Mouse (Mus musculus): Measurements from ENCODE around the gene Phb2.

The Phb2 gene

DNA sequence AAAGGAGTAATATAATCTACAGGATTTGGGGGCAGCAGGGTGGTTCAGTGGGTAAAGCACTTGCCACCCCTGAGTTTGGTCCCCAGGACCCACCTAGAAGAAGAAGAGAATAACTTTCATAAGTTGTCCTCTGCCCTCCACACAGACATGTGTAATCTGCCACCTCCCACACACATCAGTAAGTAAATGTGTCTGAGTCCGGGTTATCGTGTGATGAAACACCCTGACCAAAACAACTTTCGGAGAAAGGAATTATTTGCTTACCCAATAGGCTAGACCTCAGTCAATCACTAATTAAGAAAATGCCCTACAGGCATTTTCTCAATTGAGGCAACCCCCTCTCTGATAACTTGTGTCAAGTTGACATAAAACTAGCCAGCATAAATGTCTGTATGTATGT, 21.6 kb upstream of the Phb2 start:
- DNase-seq (ENCODE audit: low spot score), result no peak

DNA sequence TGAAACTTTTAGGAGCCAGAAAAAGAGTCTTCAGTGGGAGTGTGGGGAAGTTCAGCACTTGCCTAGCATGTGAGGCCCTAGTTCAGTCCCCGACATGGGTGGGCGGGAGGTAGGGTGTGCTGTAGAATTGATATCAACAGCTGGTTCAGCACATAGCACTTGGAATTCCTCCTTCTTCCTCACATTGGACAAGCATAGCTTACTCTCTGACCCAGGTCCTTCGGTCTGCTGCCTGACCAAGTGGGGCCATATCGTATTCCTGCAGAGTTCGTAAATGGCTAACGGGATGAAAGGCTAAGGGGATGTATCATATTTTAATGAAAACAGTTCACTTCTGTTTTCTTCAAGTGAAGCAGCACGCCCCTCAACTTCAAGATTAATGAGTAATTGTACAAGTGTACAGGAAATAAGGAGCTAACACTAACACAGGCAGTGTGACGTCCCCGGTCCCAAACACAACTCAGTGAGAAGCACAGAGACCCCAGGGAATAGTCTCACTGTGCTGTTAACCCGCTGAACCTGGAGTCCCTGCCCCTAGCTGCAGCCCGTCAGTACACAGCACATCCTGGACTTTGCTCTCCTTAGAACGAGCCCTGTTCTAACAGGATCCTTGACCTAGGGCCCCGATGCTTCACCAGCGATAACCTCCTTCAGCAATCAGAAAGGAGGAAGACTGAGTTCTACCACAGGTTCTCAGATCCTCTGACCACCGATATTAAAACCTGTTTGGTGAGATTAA, 18.7 kb upstream of the Phb2 start:
- DNase-seq (ENCODE audit: low spot score), result no peak

DNA sequence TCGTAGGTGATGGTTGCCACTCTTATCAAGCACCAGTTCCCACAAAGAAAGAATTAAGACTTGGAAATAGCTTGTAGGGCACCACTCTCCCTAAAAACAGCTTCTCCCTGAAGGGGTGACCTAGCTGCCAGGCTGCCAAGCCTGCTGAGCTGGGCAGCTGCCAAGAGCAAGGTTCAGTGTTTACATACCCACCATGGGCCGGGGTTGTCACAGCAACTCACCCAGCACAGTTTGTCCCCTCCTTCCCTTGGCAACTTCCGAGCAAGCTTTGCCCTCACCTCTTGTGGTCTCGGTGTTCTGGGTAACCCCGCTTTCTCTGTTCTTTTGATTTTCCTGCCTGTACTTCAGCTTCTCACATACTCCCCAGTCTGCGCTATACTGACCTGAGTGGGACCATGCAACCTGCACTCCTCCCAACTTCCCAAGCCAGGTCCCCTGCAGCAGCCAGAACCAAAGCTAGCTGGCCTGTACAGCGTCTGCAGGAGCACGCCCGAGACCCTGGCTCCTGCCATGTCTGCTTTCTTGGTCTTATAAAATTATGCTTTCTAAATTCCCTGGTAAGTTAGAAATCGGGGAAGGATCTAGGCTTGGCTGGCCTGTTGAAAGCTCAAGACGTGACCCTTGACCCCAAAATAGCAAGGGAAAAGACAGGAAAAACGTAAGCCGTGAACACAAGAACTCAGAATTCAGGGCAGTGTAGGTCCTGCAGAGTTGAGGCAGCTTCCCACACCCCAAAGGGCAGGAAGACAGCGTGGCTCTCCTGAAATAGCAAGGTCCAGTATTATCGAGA, 17.8 kb upstream of the Phb2 start:
- peak; percentile 76 for DNase-seq (ENCODE audit: low spot score)

DNA sequence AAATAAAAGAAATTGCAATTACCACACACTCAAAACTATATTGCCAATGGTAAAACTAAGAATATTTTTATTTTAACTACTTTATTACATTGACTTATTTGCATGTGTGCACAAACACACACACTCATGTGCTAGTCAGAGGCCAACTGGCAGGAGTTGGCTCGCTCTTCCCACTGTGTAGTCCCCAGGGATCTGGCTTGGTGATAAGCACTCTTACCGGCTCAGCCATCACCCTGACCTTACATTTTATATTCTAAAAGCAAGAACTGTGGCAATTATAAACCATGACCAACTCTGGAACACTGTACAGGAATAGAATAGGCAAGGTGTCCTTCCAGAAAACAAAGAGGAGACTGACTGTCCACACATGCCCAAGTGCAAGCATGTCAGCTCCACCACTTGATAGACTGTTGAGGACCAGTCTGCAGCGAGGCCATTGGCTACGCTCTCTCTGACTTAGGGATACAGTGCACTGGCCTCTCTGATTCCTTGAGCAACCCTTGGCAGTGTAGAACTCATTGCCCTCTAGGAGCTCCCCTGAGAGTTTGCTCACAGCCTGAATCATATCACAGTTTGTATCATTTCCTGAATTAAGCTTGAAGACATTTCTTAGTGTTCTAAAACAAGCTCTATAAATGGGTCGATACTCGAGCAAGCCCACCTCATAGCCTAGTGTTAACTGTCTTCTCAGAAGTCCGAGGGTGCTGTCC, 15.5 kb upstream of the Phb2 start:
- DNase-seq (ENCODE audit: low spot score), result no peak

DNA sequence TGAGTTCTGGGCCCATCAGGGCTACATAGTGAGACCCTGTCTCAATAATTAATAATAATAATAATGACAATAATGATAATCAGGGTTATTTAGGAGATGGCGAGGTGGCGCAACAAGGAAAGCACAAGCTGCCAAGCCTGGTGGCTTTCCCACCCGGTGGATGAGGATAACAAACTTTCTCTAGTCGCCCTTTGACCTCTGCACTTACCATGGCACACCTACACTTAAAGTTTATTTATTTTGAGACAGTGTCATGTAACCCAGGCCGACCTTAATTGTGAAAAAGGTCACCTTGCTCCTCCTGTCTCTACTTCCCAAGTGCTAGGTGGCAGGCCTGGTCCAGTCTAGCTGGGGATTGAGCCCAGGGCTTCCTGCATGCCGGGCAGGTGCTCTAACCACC, 13.4 kb upstream of the Phb2 start:
- no peak for DNase-seq (ENCODE audit: low spot score)

DNA sequence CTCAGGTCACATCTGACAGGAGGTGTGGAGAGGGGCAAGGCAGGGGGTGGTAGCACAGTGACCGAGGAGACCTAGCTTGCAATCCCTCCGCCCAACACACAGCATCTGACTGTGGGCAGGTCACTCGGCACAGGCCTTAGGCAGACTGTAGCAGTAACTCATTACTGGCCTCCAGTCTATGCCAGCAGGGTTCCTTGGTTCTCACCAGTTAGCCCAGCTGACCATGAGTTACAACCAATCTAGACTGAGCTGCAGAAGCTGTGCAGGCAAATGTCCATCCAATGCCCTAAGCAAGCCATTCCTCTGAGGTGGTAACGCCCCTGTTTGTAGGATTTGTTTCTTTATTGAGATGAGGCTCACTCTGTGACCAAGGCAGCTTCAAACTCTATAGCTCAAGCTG, 12.8 kb upstream of the Phb2 start:
- no peak for DNase-seq (ENCODE audit: low spot score)

DNA sequence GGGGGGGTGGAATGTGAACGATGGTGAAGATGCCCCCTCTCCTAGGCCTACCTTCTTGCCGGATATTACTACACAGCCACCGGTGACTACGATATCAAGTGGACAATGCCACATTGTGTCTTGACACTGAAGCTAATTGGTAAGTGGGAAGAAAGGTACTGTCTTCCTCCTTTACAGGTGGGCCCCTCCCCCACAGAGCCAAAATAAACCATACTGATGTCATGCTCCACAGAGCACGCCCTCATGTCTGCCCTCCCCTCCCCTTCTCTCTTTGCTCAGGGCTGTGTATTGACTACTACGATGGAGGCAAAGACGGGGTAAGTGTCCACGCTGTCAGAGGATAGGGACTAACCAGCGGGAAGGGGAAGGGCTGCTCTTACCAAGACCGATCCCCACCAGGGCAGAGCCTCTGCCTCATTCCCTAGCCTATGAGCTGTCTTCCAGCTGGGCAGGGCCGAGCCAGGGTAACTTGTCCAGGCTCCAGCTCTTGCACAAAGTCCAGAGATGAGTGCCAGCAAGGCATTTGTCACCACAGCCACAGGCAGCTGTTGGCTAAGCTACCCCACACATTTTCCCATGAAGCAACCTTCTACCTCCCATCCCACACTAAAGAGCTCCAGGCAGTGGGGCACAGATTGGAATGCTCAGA, 12.1 kb upstream of the Phb2 start:
- peak; percentile 41 for DNase-seq (ENCODE audit: low spot score)

DNA sequence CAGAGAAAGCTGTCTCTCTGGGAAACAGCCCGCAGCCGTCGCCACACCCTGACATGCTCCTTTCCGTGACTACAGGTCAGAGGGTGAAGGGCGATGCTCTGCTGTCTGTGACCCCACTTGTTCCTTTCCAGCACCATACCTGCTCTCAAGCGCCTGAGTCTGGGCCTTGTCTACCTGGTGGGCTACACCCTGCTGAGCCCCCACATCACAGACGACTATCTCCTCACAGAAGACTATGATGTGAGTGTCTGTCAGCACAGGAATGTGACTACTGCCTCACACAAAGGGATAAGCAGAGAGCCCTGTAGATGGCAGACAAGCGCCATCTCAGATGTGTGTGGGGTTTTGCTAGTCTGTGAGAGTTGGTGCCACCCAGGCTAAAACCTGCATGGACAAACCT, 10.8 kb upstream of the Phb2 start:
- DNase-seq (ENCODE audit: low spot score), result no peak

DNA sequence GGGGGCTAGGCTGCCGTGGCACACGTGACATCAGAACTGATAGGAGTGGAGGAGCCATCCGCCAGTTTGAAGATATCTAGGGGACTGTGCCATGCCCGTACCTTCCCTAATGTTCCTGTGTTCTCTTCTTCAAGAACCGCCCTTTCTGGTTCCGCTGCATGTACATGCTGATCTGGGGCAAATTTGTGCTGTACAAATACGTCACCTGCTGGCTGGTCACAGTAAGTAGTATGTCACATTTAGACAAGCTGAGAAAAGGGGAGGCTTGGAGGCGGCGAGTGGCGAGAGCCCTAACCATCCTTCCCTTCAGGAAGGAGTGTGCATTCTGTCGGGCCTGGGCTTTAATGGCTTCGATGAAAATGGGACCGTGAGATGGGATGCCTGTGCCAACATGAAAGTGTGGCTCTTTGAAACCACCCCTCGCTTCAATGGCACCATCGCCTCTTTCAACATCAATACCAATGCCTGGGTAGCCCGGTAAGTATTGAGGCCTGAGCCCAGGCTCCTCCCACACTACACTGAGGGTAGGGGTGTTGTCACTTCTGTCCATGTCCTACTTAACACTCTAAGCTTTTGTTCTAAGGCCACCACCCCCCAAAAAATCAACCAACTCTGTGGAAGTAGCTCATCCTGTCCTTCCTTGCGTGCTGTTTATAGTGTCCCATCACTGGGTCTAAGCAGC, 9.9 kb upstream of the Phb2 start:
- DNase-seq (ENCODE audit: low spot score), result no peak

DNA sequence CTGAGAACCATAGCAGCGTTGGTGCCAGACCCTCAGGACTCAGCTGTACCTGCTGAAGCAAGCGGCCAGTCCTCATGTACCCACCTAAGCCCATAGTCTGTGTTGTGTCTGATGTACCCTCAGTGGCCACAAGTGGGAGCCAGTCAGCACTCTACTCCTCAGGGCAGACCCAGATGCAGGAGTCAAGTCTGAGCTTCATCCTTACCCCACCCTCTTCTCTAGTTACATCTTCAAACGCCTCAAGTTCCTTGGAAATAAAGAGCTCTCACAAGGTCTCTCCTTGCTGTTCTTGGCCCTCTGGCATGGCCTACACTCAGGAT, 9.4 kb upstream of the Phb2 start:
- DNase-seq (ENCODE audit: low spot score), result no peak

DNA sequence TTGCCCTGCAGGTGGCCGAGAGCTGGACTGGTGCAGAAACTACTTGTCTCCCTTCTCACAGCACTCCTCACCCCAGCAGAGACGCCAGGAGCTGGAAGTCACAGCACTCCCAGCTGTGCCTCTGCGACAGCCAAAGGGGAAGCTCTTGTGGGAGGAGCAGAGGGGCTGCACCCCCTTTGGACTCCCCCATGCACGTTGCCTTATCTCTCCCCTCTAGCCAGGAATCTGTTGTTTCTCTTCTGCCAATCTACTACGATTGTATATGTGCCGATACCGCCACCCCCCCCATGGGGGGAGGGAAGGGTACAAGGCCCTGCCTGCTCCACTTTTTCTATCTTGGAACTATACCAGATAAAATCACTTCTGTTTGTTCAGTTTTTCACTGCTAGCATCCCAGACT, 8.3 kb upstream of the Phb2 start:
- no peak for DNase-seq (ENCODE audit: low spot score)

DNA sequence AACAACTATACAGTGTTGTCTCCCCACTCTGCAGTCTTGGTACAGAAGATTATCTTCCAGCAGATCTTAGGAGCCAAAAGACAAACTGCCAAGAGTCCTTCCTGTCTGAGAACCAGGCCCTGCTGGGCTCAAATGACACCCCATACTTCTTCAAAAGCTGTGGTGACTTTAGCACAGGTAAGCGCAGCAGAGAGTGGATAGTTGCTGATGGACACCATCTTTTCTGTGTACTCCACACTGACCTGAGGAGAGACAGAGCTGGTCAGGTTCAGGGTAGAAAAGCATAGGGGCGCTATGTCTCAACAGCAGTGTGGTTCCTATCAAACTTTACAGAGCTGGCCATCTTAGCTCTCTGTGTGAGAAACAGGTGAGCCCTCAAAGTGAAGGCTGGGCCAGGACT, 7.7 kb upstream of the Phb2 start:
- no peak for DNase-seq (ENCODE audit: low spot score)

DNA sequence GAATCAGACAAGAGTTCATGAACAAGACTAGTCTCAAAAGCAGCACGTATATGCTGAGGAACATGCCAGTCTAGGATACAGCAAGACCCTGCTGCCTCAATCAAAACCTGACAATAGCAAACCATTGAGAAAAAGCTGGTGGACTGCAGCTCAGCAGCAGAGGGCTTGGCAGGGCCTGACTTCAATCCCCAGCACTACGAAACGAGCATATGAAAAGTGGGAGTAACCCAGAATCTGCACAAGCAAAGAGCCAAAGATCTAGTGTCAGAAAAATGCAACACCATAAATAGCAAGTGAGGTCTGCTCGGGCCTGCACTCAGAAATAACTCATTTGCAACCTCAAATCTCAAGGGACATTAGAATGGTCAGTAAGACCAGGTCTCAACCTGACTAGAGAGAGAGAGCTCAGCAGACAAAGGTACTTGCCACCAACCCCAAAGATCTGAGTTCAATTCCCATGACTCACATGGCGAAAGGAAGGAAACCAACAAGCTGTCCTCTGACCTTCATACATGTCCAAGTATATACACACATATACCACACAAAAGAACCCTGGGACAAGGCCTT, 6.0 kb upstream of the Phb2 start:
- DNase-seq (ENCODE audit: low spot score), result no peak

DNA sequence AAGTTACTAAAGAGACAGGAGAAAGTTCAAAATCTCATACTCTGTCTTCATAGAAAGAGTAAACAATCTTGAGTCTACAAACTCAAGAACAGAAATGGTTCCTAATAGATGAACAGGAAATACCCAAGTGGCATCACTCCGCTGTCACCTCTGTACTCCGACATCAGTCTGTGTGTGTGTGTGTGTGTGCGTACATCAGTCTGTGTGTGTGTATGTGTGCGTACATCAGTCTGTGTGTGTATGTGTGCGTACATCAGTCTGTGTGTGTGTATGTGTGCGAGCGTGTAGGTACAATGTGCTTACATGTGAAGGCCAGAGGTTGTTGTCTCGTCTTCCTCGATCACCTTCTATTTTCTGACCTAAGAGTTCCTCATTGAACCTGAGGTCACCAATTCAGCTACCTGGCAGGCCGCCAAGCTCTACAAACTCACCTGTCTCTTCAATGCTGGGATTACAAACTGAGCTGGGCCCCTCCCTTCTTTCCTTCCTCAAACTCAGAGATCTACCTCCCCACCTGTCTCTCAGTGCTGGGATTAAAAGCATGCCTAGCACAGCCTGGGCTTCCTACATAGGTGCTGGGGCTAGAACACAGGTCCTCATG, 3.7 kb upstream of the Phb2 start:
- DNase-seq (ENCODE audit: low spot score), result no peak

DNA sequence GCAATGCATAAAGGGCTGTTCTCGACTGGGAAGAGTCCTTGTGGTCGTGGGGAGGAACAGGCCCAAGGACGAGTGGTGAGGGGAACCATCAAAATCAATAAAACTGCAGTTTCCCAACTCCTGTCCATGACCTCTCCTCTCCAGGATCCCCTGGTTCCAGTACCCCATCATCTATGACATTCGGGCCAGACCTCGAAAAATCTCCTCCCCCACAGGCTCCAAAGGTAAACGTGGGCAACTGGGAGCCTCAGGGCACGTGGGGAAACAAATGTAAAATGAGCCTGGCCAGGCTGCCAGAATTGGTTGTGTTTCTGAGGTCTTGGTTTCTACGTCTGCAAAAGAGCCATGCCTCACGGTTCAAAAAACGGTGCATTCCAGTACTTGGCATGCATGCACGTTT, 782 bp downstream of the Phb2 start:
- DNase-seq (ENCODE audit: low spot score), result no peak

DNA sequence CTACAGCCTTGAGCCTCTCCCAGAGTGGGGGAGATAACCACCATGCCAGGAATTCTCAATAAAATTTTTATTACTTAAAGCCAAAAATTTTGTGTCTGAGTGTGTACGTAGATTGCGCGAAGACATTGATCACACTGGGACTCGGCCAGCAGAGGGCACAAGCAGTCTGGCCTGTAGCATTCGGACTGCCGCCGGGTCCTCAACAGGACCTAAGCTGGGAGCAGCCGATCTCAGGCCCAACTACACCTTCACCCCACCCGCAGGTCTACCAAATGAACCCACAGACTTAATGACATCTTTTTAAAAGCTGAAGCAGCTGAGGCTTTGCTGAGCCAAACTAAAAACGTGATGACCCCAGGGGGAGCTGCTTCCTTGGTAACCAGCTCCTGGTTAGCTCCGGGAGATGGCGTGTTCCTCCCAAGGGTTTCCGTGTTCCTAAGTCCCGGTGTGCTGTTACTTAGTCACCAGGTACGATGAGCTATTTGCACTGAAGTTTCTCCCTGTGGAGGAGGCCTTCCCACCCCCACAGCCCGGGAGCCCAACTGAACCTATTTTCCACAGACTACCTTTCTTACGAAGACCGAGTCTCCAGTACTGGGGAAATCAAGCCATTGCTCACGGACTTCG, 4.8 kb downstream of the Phb2 start:
- DNase-seq (ENCODE audit: low spot score), result no peak

DNA sequence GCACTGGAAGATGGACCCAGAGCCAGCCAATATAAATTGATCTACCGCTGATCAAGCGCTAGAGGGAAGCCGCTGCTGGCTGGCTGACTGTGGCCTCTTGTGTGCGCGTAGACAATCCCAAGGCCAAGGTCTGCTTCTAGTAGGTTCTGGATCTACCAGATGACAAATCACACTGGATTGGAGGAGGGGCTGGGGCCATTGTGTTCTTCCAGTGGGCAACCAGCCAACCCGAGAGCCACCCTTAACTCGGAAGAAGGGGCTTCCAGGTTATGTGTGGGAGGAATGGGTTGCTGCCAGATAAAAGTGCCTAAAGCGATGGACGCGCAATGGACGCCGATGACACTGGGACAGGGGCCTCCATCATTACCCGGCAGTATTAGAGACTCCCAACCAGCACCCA, 5.8 kb downstream of the Phb2 start:
- DNase-seq (ENCODE audit: low spot score), result no peak

DNA sequence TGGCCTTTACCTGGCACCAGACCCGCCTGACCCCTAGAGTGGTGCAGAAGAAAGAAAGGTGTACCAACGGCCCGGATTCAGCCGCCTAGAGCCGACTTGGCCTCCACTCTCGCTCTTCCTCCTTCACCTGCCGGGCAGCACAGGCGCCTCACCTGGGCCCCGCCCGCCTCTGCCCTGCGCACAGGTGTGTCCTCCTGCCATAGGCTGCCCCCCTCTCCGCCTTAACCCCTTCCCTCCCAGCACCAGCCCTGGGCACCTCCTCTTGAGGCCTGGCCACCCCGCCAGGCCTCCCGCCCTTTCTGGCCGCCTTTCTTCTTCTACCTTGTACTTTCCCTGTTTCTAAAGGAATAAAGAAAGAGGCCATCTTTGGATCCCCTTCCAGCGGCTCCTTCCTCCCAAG, 6.6 kb downstream of the Phb2 start:
- peak; percentile 37 for DNase-seq (ENCODE audit: low spot score)

DNA sequence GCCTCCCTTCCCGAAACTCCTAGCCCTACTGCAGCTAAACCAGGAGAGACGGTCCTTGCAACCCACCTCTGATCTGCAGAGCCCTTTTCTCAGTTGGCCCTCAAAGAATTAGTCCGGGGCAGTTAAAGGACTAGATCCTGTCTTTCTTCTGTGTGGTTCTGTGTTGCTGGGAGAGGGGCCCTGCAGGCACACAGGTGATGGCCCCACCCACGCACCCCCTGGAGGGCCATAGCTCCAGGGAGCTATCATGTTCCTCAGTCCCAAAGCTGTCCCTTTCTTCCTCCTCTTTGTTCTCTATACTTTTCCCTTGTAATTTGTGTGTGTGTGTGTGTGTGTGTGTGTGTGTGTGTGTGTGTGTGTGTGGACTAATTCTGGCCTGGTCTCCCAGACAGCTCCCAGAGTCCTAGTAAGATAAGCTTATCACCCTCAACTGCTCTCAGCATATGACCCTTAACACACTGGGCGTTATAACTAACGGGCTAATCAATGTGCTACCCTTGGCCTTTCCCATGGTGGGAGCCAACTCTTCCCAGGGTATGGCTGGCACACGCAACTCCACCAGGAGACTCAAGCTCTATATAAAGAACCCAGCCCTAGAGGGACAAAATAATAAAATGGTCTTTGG, 7.3 kb downstream of the Phb2 start:
- DNase-seq (ENCODE audit: low spot score), result no peak

DNA sequence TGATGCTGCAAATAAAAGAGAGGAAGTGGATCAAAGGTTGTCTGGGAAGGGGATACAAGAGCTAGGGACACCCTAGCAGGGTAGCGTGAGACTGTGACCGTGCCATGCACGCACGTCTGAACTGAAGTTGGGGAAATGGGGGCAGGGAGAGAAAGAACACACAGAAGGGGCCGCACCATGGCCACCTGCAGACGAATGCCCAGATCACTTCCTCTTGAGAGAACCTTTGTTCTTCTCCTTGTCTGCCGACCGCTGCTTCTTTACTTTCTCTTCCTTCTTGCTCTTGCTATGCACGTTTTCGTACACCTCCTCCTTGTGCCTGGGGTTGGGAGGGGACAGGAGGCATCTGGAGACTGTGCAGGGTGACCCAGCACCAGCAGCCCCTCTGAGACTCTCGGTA, 8.8 kb downstream of the Phb2 start:
- no peak for DNase-seq (ENCODE audit: low spot score)

Measured in ovary, adult 18-20 months (tissue).